ENCODE assay signal across 8 mouse cellular contexts in genomic region chr8:94983881-94984516, GRCm38 (mm10). TPM values are rescaled to one million over a fixed set of nuclear protein-coding genes. Genes with fewer than 3 reads are reported as not detected.
DNase-seq lines count a peak whose midpoint lies in the region; ATAC-seq lines count a peak whose summit lies in the region.

No protein-coding gene starts in this region.

- no peaks in the 10 kb centered on the region for H3K36me3 ChIP-seq in neural tube, embryonic 11.5 days (ENCODE audit: control insufficient read depth, insufficient read depth, low read length)
- peaks cover 19% of the 10 kb centered on the region for H3K36me3 ChIP-seq in liver, embryonic 12.5 days
- H3K36me3 ChIP-seq in neural tube, embryonic 15.5 days, result no peaks in the 10 kb centered on the region

- peaks cover 11% of the 10 kb centered on the region for H3K4me1 ChIP-seq in neural tube, embryonic 11.5 days (ENCODE audit: control insufficient read depth, insufficient read depth, low read length)
- peaks cover 83% of the 10 kb centered on the region for H3K4me1 ChIP-seq in liver, embryonic 12.5 days
- peaks cover 56% of the 10 kb centered on the region for H3K4me1 ChIP-seq in neural tube, embryonic 15.5 days

- no peaks in the 10 kb centered on the region for H3K27me3 ChIP-seq in neural tube, embryonic 11.5 days (ENCODE audit: control insufficient read depth, insufficient read depth, low read length)
- H3K27me3 ChIP-seq in liver, embryonic 12.5 days (replicated peaks), result no peaks in the 10 kb centered on the region
- no peaks in the 10 kb centered on the region for H3K27me3 ChIP-seq in neural tube, embryonic 15.5 days (replicated peaks)

- 14% methylated on average over 10 of the region's 10 CpGs for WGBS in neural tube, embryonic 11.5 days
- WGBS in liver, embryonic 12.5 days (ENCODE audit: insufficient replicate concordance), result 8% methylated on average over 10 of the region's 10 CpGs
- 12% methylated on average over 10 of the region's 10 CpGs for WGBS in neural tube, embryonic 15.5 days

- ATAC-seq in neural tube, embryonic 11.5 days (ENCODE audit: insufficient read depth, low FRiP score, low TSS enrichment), result peak; percentile 72
- ATAC-seq in liver, embryonic 12.5 days, result peak; percentile 88
- peak; percentile 79 for ATAC-seq in neural tube, embryonic 15.5 days (ENCODE audit: low FRiP score)

- H3K27ac ChIP-seq in neural tube, embryonic 11.5 days (ENCODE audit: low read depth, low read length), result no peak overlapping the region
- peak overlapping the region; percentile 98 for H3K27ac ChIP-seq in liver, embryonic 12.5 days
- peak overlapping the region; percentile 69 for H3K27ac ChIP-seq in neural tube, embryonic 15.5 days (replicated peaks)

- no peak overlapping the region for H3K4me3 ChIP-seq in neural tube, embryonic 11.5 days (ENCODE audit: low read depth, low read length)
- H3K4me3 ChIP-seq in liver, embryonic 12.5 days, result peak overlapping the region; percentile 86
- no peak overlapping the region for H3K4me3 ChIP-seq in neural tube, embryonic 15.5 days (replicated peaks)

- peak overlapping the region; percentile 31 for H3K4me2 ChIP-seq in neural tube, embryonic 11.5 days (ENCODE audit: low read depth)
- peak overlapping the region; percentile 92 for H3K4me2 ChIP-seq in liver, embryonic 12.5 days
- peak overlapping the region; percentile 40 for H3K4me2 ChIP-seq in neural tube, embryonic 15.5 days

- no peaks in the 10 kb centered on the region for H3K9me3 ChIP-seq in neural tube, embryonic 11.5 days (ENCODE audit: control insufficient read depth, low read length)
- no peaks in the 10 kb centered on the region for H3K9me3 ChIP-seq in liver, embryonic 12.5 days (replicated peaks)
- H3K9me3 ChIP-seq in neural tube, embryonic 15.5 days (replicated peaks), result no peaks in the 10 kb centered on the region

- DNase-seq in neural tube, embryonic 11.5 days (ENCODE audit: low spot score), result peak; percentile 62
- DNase-seq in neural tube, embryonic 10.5 days (ENCODE audit: extremely low spot score, low spot score), result no peak
- peak; percentile 36 for DNase-seq in cerebellum, adult 9-11 months
- peak; percentile 60 to 81 for DNase-seq in heart, adult 18-20 months
- peak; percentile 94 for DNase-seq in kidney, adult 11 months
- no peak for DNase-seq in thymus, postnatal 25 days

- peak overlapping the region; percentile 32; the same call in 1 of the 2 replicates for H3K9ac ChIP-seq in neural tube, embryonic 11.5 days (ENCODE audit: low read length)
- H3K9ac ChIP-seq in liver, embryonic 12.5 days, result peak overlapping the region; percentile 96
- peak overlapping the region; percentile 38; the same call in 1 of the 2 replicates for H3K9ac ChIP-seq in neural tube, embryonic 15.5 days (replicated peaks)

RNA-seq across cellular contexts. Expression of gene Adgrg1, which starts 9.4 kb away (rescaled TPM):
- polyA plus RNA-seq in neural tube, embryonic 11.5 days (2014; fragmentation: Nextera tagmentation; extraction: Ambion mirVana), result 133 and 140 TPM in 2 replicates
- total RNA-seq in heart, adult 18-20 months (2021), result 10 to 100 TPM; 60.8 to 62.2 TPM
- polyA plus RNA-seq in liver, embryonic 12.5 days (2016; fragmentation: Nextera tagmentation; extraction: Ambion mirVana), result 78.5 and 80.9 TPM in 2 replicates
- 80.9 and 96.9 TPM in 2 replicates for polyA plus RNA-seq in neural tube, embryonic 15.5 days (2015; fragmentation: Nextera tagmentation; extraction: Ambion mirVana)

RNA-seq across cellular contexts. Expression of gene Adgrg3, which starts 33.5 kb away (rescaled TPM):
- polyA plus RNA-seq in neural tube, embryonic 11.5 days (2014; fragmentation: Nextera tagmentation; extraction: Ambion mirVana), result 3.5 and 4.1 TPM in 2 replicates
- total RNA-seq in heart, adult 18-20 months (2021), result 1 to 10 TPM; 1.5 TPM
- 7.9 and 8.7 TPM in 2 replicates for polyA plus RNA-seq in liver, embryonic 12.5 days (2016; fragmentation: Nextera tagmentation; extraction: Ambion mirVana)
- 0.95 and 4.7 TPM in 2 replicates for polyA plus RNA-seq in neural tube, embryonic 15.5 days (2015; fragmentation: Nextera tagmentation; extraction: Ambion mirVana)

Comparison
In these comparisons a context has a peak if more than half of its experiments do, and no peak if none do; other contexts are left out.
1. DNase-seq: peak in neural tube, embryonic 11.5 days (single experiment), cerebellum, adult 9-11 months (single experiment), heart, adult 18-20 months (2 of 2) and kidney, adult 11 months (single experiment); none in neural tube, embryonic 10.5 days (single experiment) and thymus, postnatal 25 days (single experiment).
2. H3K4me2 ChIP-seq: peak in every context shown above with its lines; median percentile 92 in liver, embryonic 12.5 days; 40 in neural tube, embryonic 15.5 days; 31 in neural tube, embryonic 11.5 days.
3. H3K9ac ChIP-seq: peak in every context shown above with its lines; median percentile 96 in liver, embryonic 12.5 days; 38 in neural tube, embryonic 15.5 days; 32 in neural tube, embryonic 11.5 days.
4. Peak in every context shown above with its lines, with median percentiles within 50 percentile points of each other: ATAC-seq.